Mouse (Mus musculus): ENCODE data around the gene Tmem150b. TPM values are rescaled to one million over a fixed set of nuclear protein-coding genes. Genes with fewer than 3 reads are reported as not detected.

Gene Tmem150b
- polyA plus RNA-seq (2012; rRNA removed): 0.30 and 0.32 TPM in 2 replicates

DNA sequence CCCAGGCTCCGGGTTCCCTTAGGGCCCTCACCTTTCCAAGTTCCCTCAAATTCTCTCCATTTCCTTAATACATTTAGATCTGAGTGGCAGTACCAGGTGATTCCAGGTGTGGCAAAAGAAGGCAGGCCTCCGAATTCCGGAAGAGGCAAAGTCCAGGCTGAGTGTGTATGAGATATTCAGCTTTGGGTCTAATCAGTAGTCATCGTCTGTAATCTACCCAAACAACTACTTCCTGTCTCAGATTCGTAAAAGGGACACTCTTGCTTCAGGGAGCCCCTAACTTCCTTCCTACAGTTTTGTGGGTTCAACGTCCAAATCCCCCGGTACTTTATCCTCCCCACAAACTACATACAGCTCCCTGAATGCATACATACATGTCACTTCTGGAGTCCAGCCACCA, at the start of gene Tmem150b:
Tmem150b (minus strand) TSS at position 81 of the 400 bp plus-strand sequence.

DNA sequence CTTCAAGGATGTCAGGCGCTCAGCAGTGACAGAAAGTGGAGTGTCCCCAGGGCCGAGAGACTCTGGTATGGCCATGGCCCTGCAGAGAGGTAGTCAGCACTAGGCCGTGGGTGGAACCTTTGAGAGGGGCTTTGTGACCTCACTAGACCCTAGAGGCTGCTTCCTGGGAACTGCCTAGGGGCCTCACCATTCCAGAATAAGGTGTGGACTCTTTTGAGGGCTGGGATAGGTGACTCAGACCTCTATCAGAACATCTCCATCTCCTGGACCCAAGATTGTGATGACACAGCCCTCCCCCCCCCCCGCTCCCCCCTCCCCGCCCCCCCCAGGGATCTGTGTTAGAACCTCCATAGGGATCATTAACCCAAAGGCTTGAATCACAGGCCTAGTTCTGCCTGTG, 46.2 kb upstream of the Tmem150b start, which contains the start of gene Fam71e2:
Fam71e2 (minus strand) TSS at position 101 of the 400 bp plus-strand sequence.

DNA sequence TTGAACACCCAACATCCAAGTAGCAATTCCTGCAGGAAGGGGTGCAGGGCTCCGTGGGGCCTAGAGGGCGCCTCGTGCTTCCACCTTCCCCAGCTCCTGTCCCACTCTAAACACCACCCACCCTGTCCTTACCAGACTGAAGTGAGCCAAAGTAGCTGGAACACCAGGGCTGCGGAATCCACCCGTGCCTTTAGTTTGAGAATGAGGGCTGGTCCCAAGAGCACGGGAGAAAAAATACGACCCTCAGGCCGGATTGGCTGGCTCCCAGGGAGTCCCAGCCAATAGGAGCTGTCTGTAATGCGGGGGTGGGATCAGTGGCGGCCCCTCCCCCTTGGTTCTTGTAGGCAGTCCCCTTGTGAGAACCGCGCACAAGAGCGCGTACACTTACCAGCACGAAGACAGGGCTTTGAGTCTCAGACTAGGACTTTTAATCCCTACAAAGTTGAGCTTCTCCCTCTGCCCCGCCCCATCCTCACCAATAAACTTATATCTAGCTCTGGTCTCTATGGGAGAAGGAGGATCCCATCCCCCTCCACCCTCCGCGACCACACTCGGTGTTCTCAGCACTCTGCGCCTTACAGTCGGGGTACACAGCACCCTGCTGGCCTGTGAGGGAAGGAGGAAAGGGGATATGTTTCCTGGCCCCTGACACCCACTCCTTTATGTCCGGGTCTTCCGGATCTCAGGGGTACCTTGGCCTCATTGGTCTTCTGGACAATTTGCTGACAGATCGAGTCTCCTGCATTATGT, 27.9 kb upstream of the Tmem150b start, which contains the start of gene Cox6b2:
Cox6b2 (minus strand) TSS at position 274 of the 750 bp plus-strand sequence.

GRCm38 (mm10) chr7:4739544-4740275, 14.7 kb upstream of the Tmem150b start, which contains the start of gene Kmt5c:
Kmt5c (plus strand) TSS chr7:4740115.

GRCm38 (mm10) chr7:4690387-4690786, 34.7 kb downstream of the Tmem150b start, which contains the start of gene Brsk1:
Brsk1 (plus strand) TSS chr7:4690604.

GRCm38 (mm10) chr7:4684632-4685417, 40.2 kb downstream of the Tmem150b start, which contains the start of gene Hspbp1:
Hspbp1 (minus strand) TSS chr7:4685068.

GRCm38 (mm10) chr7:4658912-4659551, 66.0 kb downstream of the Tmem150b start, which contains the start of gene Ppp6r1:
Ppp6r1 (minus strand) TSS chr7:4659019.

Other genes starting within 250 kb of the Tmem150b start
- gene Ppp1r12c, start 223.6 kb downstream of the Tmem150b start, polyA plus RNA-seq (2012; rRNA removed): 20.8 and 26.5 TPM in 2 replicates
- 4.0 and 12.5 TPM in 2 replicates for gene Tnnt1, start 208.9 kb downstream of the Tmem150b start, polyA plus RNA-seq (2012; rRNA removed)
- 0.36 and 0.44 TPM in 2 replicates for gene Tnni3, start 201.0 kb downstream of the Tmem150b start, polyA plus RNA-seq (2012; rRNA removed)
- gene Dnaaf3, start 192.8 kb downstream of the Tmem150b start, polyA plus RNA-seq (2012; rRNA removed): 0.26 and 0.35 TPM in 2 replicates
- 0.07 and 0.17 TPM in 2 replicates for gene Syt5, start 177.7 kb downstream of the Tmem150b start, polyA plus RNA-seq (2012; rRNA removed)
- gene Ptprh, start 121.2 kb downstream of the Tmem150b start, polyA plus RNA-seq (2012; rRNA removed): 0.01 TPM in 1 of 2 replicates, not detected in the other
- gene Tmem86b, start 93.8 kb downstream of the Tmem150b start, polyA plus RNA-seq (2012; rRNA removed): 28.2 and 34.6 TPM in 2 replicates
- 27.4 and 32.4 TPM in 2 replicates for gene Ppp6r1, start 66.2 kb downstream of the Tmem150b start, polyA plus RNA-seq (2012; rRNA removed)
- 27.9 and 31.5 TPM in 2 replicates for gene Hspbp1, start 40.2 kb downstream of the Tmem150b start, polyA plus RNA-seq (2012; rRNA removed)
- 0.37 and 0.41 TPM in 2 replicates for gene Brsk1, start 34.6 kb downstream of the Tmem150b start, polyA plus RNA-seq (2012; rRNA removed)
- gene Kmt5c, start 14.9 kb upstream of the Tmem150b start, polyA plus RNA-seq (2012; rRNA removed): 68.0 and 81.2 TPM in 2 replicates
- gene Cox6b2, start 27.8 kb upstream of the Tmem150b start, polyA plus RNA-seq (2012; rRNA removed): 104 and 108 TPM in 2 replicates
- gene Fam71e2, start 46.1 kb upstream of the Tmem150b start, polyA plus RNA-seq (2012; rRNA removed): not detected in 2 replicates
- 0.02 TPM in 2 replicates for gene Il11, start 57.6 kb upstream of the Tmem150b start, polyA plus RNA-seq (2012; rRNA removed)
- not detected in 2 replicates for gene Tmem190, start 57.7 kb upstream of the Tmem150b start, polyA plus RNA-seq (2012; rRNA removed)
- 6.5 and 7.0 TPM in 2 replicates for gene Tmem238, start 64.4 kb upstream of the Tmem150b start, polyA plus RNA-seq (2012; rRNA removed)
- gene Rpl28, start 67.6 kb upstream of the Tmem150b start, polyA plus RNA-seq (2012; rRNA removed): 272 and 305 TPM in 2 replicates
- gene Ube2s, start 87.3 kb upstream of the Tmem150b start, polyA plus RNA-seq (2012; rRNA removed): 224 and 291 TPM in 2 replicates
- gene Shisa7, start 119.4 kb upstream of the Tmem150b start, polyA plus RNA-seq (2012; rRNA removed): 0.01 and 0.02 TPM in 2 replicates
- gene Isoc2b, start 145.0 kb upstream of the Tmem150b start, polyA plus RNA-seq (2012; rRNA removed): 1.9 and 2.1 TPM in 2 replicates
- 5.9 and 6.6 TPM in 2 replicates for gene Isoc2a, start 151.9 kb upstream of the Tmem150b start, polyA plus RNA-seq (2012; rRNA removed)
- gene Gm36210, start 181.3 kb upstream of the Tmem150b start, polyA plus RNA-seq (2012; rRNA removed): 0.07 and 0.08 TPM in 2 replicates
- 2.6 and 2.8 TPM in 2 replicates for gene Zfp628, start 190.0 kb upstream of the Tmem150b start, polyA plus RNA-seq (2012; rRNA removed)
- 0.36 and 0.53 TPM in 2 replicates for gene Nat14, start 196.8 kb upstream of the Tmem150b start, polyA plus RNA-seq (2012; rRNA removed)
- 0.08 and 0.35 TPM in 2 replicates for gene Ssc5d, start 200.5 kb upstream of the Tmem150b start, polyA plus RNA-seq (2012; rRNA removed)
- gene Sbk2, start 239.2 kb upstream of the Tmem150b start, polyA plus RNA-seq (2012; rRNA removed): not detected in 2 replicates
- 0.02 TPM in 1 of 2 replicates, not detected in the other for gene Sbk3, start 245.9 kb upstream of the Tmem150b start, polyA plus RNA-seq (2012; rRNA removed)

Data from liver, embryonic 14 days (tissue).